Mouse (Mus musculus) intestine, postnatal 0 days (tissue): Measurements from ENCODE around the gene Ntsr1. TPM values are rescaled to one million over a fixed set of nuclear protein-coding genes. Genes with fewer than 3 reads are reported as not detected.

Experiments used
- ATAC-seq: fragments of 200-750 bp; cut with Nextera tagmentation; 2 replicates; pipeline ENCODE4 v1.8.0; 2017; ENCODE audit warnings: mild to moderate bottlenecking, moderate TSS enrichment, moderate library complexity
- H3K27ac ChIP-seq: fragments of 300-500 bp; sonication (generic); 2 replicates; pipeline ENCODE4 v1.5.1; 2014; ENCODE audit warnings: mild to moderate bottlenecking, low read depth, low read length, moderate library complexity
- H3K27me3 ChIP-seq: fragments of 300-500 bp; sonication (generic); replicated peaks from 2 replicates; pipeline ENCODE4 v1.6.1; 2014; ENCODE audit warnings: low read length, mixed read lengths; ENCODE audit not compliant: control insufficient read depth, insufficient read depth
- H3K36me3 ChIP-seq: fragments of 300-500 bp; sonication (generic); 2 replicates; pipeline ENCODE4 v1.6.1; 2014; ENCODE audit warnings: mild to moderate bottlenecking, moderate library complexity; ENCODE audit not compliant: control insufficient read depth, insufficient read depth
- H3K4me1 ChIP-seq: fragments of 300-500 bp; sonication (generic); replicated peaks from 2 replicates; pipeline ENCODE4 v1.6.1; 2014; ENCODE audit warnings: antibody characterized with exemption, low read length, mixed read lengths; ENCODE audit not compliant: control insufficient read depth, insufficient read depth
- H3K4me2 ChIP-seq: fragments of 300-500 bp; sonication (generic); replicated peaks from 2 replicates; pipeline ENCODE4 v1.6.1; 2014; ENCODE audit warnings: low read depth, mild to moderate bottlenecking, moderate library complexity
- H3K4me3 ChIP-seq: fragments of 300-500 bp; sonication (generic); 2 replicates; pipeline ENCODE4 v1.5.1; 2014; ENCODE audit warnings: low read depth, low read length
- H3K9ac ChIP-seq: fragments of 300-500 bp; sonication (generic); 2 replicates; pipeline ENCODE4 v1.6.1; 2014; ENCODE audit warnings: mild to moderate bottlenecking, low read depth, low read length
- H3K9me3 ChIP-seq: fragments of 300-500 bp; sonication (generic); 2 replicates; pipeline ENCODE4 v1.6.1; 2016; ENCODE audit warnings: mixed run types; ENCODE audit not compliant: control insufficient read depth
- CTCF ChIP-seq: sonication (generic); IDR thresholded peaks from 2 replicates; pipeline ENCODE4 v1.5.1; 2016; ENCODE audit warnings: low read depth, mild to moderate bottlenecking, control low read depth, antibody characterized with exemption, moderate library complexity
- WGBS: fragments of 180-500 bp; shearing (Covaris S2); extraction: QIAGEN DNeasy Blood & Tissue Kit; methylation state at CpG from one replicate; pipeline ENCODE4 v1.1.7; 2014; 5-methylcytosine and 5-hydroxymethylcytosine counted together
- polyA plus RNA-seq: library from polyadenylated mRNA; unstranded; fragments of >200 nt; fragmentation: Nextera tagmentation; extraction: Ambion mirVana; gene quantifications from 2 replicates; pipeline ENCODE4 v1.2.1, GENCODE M21; 2015

Ntsr1 gene
- polyA plus RNA-seq, result 0.67 and 0.74 TPM in 2 replicates

DNA sequence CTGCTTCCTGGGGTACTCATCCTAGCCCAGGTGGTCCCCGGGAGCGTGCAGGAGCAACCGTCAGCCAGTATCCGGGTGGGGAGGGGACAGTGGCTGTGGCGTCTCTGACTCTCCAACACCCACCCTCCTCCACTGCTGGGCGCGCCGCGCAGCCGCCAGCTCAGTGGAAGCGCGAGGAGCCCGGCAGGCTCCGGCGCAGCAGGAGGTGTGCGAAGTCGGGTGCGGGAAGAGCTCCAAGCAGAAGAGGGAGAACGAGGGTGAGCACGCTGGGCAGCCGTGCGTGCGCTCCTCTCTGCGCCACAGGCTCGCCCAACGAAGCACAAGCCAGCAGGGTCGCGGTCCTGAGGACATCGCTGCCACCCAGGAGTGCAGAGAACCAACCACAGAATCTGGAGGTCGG, at the start of gene Ntsr1:
TSS of gene Ntsr1 (plus strand) at position 236 of the 400 bp plus-strand sequence.
- Histone ChIP-seq H3K9ac (no peak within 1 kb of the TSS), H3K36me3 (no peaks in the 10 kb centered on the region), H3K9me3 (no peaks in the 10 kb centered on the region), H3K27me3 (peaks cover 19% of the 10 kb centered on the region), H3K4me2 (peak within 1 kb of the TSS; percentile 52), H3K27ac (no peak within 1 kb of the TSS), H3K4me3 (peak within 1 kb of the TSS; percentile 14; the same call in 1 of the 2 replicates), H3K4me1 (0 out of 2 replicates have a peak, but pooled peaks cover 2% of the 10 kb centered on the region)
- under 1% methylated on average over 30 of the region's 30 CpGs for WGBS
- ATAC-seq, result no peak
- TF ChIP-seq CTCF, result no peak

DNA sequence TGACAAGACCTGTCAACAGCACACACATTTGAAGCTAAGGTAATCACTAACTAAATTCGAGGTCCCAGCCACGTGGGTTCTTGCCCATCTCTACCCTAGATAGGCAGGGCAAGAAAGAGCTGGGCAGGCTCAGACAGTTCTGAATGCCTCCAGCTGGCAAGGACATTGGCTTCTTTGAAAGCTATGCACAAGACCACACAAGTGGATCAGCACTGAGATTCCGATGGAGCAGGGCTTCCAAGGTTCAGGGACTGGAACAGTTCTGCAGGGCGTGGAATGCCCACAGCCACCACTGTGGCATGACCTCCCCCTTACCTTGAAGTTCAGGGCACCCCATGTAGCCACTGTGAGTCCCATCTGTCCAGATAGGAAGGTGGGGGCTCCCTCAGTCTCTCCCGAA, 49.2 kb upstream of the Ntsr1 start:
- H3K4me3 ChIP-seq, result no peak overlapping the region
- H3K36me3 ChIP-seq, result no peaks in the 10 kb centered on the region
- WGBS, result 77% methylated on average over 5 of the region's 5 CpGs
- no peak for TF ChIP-seq CTCF
- no peak overlapping the region for H3K9ac ChIP-seq
- H3K27ac ChIP-seq, result no peak overlapping the region
- 0 out of 2 replicates have a peak, but pooled peaks cover 1% of the 10 kb centered on the region for H3K27me3 ChIP-seq
- no peak overlapping the region for H3K4me2 ChIP-seq
- H3K4me1 ChIP-seq, result no peaks in the 10 kb centered on the region
- ATAC-seq, result no peak
- no peaks in the 10 kb centered on the region for H3K9me3 ChIP-seq

DNA sequence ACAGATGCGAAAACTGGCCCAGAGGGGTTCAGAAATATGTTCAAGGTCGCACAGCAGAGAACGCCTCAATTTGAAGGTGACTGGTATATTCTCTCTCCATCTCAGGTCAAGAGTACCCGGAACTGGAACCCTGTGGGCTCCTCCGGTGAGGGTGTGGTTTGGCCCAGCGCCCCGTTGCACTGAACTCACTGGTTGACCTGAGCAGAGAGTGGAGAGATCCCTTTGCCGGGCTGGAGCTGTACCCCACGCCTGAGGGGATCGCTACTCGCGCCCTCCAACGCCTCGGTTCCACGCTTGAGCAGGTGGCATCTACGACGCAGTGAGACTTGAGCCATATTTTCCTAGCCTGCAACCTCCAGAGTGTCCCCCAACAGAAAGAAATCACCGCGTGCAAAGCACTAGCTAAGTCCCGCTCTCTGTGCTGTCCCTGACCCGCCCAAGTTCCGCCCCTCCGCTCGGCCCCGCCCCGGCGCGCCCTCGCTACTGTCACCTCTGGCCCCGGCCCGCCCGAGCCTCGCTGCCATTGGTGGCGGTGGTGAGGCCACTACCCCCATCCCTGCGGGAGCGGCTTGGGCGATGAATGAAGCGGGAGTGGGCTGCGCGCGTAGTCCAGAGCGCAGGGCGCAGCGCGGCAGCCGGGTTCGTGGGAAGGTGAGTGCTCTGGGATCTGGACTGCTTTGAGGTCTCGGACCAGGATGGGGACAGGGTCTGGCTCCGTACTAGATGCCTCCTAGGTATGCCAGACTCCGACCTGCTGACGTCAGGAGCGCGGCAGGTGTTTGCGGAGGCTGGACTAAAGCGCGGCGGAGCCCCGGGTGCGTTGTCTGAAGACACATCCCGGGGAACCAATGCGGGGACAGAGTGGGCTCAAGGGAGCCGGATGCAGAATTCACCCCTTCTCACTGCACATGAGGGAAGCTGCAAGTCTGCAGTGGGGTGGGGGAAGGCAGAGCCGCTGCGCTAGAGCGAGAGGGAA, 43.8 kb upstream of the Ntsr1 start, which contains the start of gene Slco4a1:
TSS of gene Slco4a1 (plus strand) at position 523 of the 976 bp plus-strand sequence.
- Histone ChIP-seq H3K9ac (0 out of 2 replicates have a peak within 1 kb of the TSS, but pooled peaks have one; percentile 8), H3K9me3 (no peaks in the 10 kb centered on the region), H3K4me3 (peak within 1 kb of the TSS; percentile 45), H3K4me2 (peak within 1 kb of the TSS; percentile 79), H3K36me3 (no peaks in the 10 kb centered on the region), H3K27me3 (peaks cover 15% of the 10 kb centered on the region), H3K4me1 (peaks cover 3% of the 10 kb centered on the region; the same call in 1 of the 2 replicates), H3K27ac (no peak within 1 kb of the TSS)
- WGBS, result 2% methylated on average over 65 of the region's 65 CpGs
- no peak for TF ChIP-seq CTCF
- peak; percentile 97 for ATAC-seq

DNA sequence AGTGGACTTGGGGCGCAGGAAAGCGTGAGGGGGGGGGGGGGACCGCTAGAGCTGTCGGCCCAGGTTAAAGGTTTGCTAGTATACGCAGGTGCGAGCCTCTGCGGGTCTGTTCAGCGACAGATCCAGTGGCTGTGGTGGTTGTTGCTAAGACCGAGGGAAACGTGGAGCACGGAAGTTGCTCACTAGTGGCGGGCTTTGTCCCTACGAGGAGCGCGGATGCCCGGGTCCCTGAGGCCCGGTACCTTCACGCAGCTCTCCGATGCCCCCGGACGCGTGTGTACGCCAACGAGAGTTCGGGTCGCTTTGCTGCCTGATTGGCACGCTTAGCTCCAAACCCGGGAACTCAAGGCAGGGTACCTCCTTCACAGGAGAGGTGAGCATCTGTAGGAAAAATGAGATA, 43.1 kb upstream of the Ntsr1 start:
- Histone ChIP-seq H3K9me3 (no peaks in the 10 kb centered on the region), H3K9ac (no peak overlapping the region), H3K4me1 (peaks cover 3% of the 10 kb centered on the region; the same call in 1 of the 2 replicates), H3K27me3 (peaks cover 15% of the 10 kb centered on the region), H3K4me3 (peak overlapping the region; percentile 45), H3K36me3 (no peaks in the 10 kb centered on the region), H3K27ac (no peak overlapping the region), H3K4me2 (peak overlapping the region; percentile 79)
- no peak for TF ChIP-seq CTCF
- no peak; the same call in 1 of the 2 replicates for ATAC-seq
- WGBS, result 1% methylated on average over 28 of the region's 28 CpGs

DNA sequence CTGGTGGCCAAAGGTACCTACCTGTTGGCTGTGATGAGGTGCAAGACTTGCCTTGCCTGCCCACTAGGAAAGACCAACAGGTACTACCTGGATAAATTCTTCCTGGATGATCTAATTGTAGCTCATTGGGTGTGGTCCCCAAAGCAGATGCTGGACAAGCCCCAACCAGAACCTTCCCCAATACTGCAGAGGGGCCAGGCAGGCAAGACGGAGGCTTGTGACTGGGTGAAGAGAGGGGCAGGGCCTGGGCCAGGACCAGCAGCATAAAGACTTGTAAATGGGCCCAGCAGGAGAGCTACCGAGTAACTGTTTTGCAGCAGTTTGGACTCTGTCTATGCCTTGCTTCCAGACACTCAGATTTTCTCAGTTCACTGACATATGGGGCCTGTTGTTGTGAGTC, 42.1 kb upstream of the Ntsr1 start:
- Histone ChIP-seq H3K4me1 (peaks cover 3% of the 10 kb centered on the region; the same call in 1 of the 2 replicates), H3K36me3 (no peaks in the 10 kb centered on the region), H3K9me3 (no peaks in the 10 kb centered on the region), H3K27ac (no peak overlapping the region), H3K27me3 (peaks cover 15% of the 10 kb centered on the region), H3K9ac (no peak overlapping the region), H3K4me3 (no peak overlapping the region), H3K4me2 (no peak overlapping the region)
- 73% methylated on average over 2 of the region's 2 CpGs for WGBS
- ATAC-seq, result no peak
- no peak for TF ChIP-seq CTCF

DNA sequence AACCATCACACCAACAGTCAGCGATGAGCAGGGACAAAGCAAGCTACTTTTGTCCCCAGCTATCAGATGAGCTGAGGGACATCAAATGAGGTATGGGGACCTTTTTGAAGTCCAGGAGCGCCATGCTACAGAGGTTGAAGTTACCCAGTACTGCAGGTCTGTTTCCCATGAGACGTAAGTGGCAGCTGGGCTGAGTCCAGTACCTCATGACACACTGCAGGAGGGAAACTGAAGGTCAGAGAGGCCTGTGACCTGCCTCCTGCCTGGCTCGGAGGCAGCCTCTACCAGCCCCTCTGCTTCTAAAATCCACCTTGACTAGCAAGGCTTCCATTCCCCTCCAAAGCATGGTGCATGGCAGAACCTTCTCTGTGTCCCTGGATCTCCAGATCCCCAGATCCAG, 40.3 kb upstream of the Ntsr1 start:
- TF ChIP-seq CTCF, result no peak
- ATAC-seq, result no peak
- 83% methylated on average over 4 of the region's 4 CpGs for WGBS
- H3K27ac ChIP-seq, result no peak overlapping the region
- no peak overlapping the region for H3K4me3 ChIP-seq
- peaks cover 3% of the 10 kb centered on the region; the same call in 1 of the 2 replicates for H3K4me1 ChIP-seq
- no peak overlapping the region for H3K4me2 ChIP-seq
- peaks cover 15% of the 10 kb centered on the region for H3K27me3 ChIP-seq
- H3K9me3 ChIP-seq, result no peaks in the 10 kb centered on the region
- H3K36me3 ChIP-seq, result no peaks in the 10 kb centered on the region
- H3K9ac ChIP-seq, result no peak overlapping the region
